Mouse (Mus musculus): ENCODE measurements around the gene Tmem117.

The Tmem117 gene

GRCm38 (mm10) chr15:95028862-95029486 lies 399.9 kb downstream of the Tmem117 start:
- no peak for DNase-seq (ENCODE audit: low spot score)

GRCm38 (mm10) chr15:95029487-95029875 lies 400.4 kb downstream of the Tmem117 start:
- DNase-seq (ENCODE audit: low spot score) = no peak

- no peak for DNase-seq (ENCODE audit: low spot score)
Measured at GRCm38 (mm10) chr15:95042437-95042836, 413.4 kb downstream of the Tmem117 start.

- no peak for DNase-seq (ENCODE audit: low spot score)
Measured at GRCm38 (mm10) chr15:95044011-95044410, 415.0 kb downstream of the Tmem117 start.

GRCm38 (mm10) chr15:95047486-95047885 lies 418.5 kb downstream of the Tmem117 start:
- no peak for DNase-seq (ENCODE audit: low spot score)

- no peak for DNase-seq (ENCODE audit: low spot score)
Measured at GRCm38 (mm10) chr15:95049171-95049729, 420.2 kb downstream of the Tmem117 start.

GRCm38 (mm10) chr15:95055081-95055650 lies 426.1 kb downstream of the Tmem117 start:
- no peak for DNase-seq (ENCODE audit: low spot score)

- DNase-seq (ENCODE audit: low spot score) = no peak
Measured at GRCm38 (mm10) chr15:95068023-95068422, 439.0 kb downstream of the Tmem117 start.

- no peak for DNase-seq (ENCODE audit: low spot score)
Measured at GRCm38 (mm10) chr15:95068799-95069198, 439.8 kb downstream of the Tmem117 start.

GRCm38 (mm10) chr15:95070881-95071280 lies 441.8 kb downstream of the Tmem117 start:
- DNase-seq (ENCODE audit: low spot score) = no peak

GRCm38 (mm10) chr15:95075356-95075755 lies 446.3 kb downstream of the Tmem117 start:
- no peak for DNase-seq (ENCODE audit: low spot score)

GRCm38 (mm10) chr15:95081654-95082053 lies 452.6 kb downstream of the Tmem117 start:
- DNase-seq (ENCODE audit: low spot score) = no peak

GRCm38 (mm10) chr15:95085962-95086361 lies 456.9 kb downstream of the Tmem117 start:
- DNase-seq (ENCODE audit: low spot score) = no peak

- no peak for DNase-seq (ENCODE audit: low spot score)
Measured at GRCm38 (mm10) chr15:95100133-95100532, 471.1 kb downstream of the Tmem117 start.

GRCm38 (mm10) chr15:95101522-95101921 lies 472.5 kb downstream of the Tmem117 start:
- DNase-seq (ENCODE audit: low spot score) = no peak

GRCm38 (mm10) chr15:95107246-95107809 lies 478.3 kb downstream of the Tmem117 start:
- no peak for DNase-seq (ENCODE audit: low spot score)

- DNase-seq (ENCODE audit: low spot score) = no peak
Measured at GRCm38 (mm10) chr15:95108626-95109025, 479.6 kb downstream of the Tmem117 start.

GRCm38 (mm10) chr15:95131401-95131800 lies 502.4 kb downstream of the Tmem117 start:
- DNase-seq (ENCODE audit: low spot score) = no peak

- DNase-seq (ENCODE audit: low spot score) = no peak
Measured at GRCm38 (mm10) chr15:95135926-95136609, 507.0 kb downstream of the Tmem117 start.

- no peak for DNase-seq (ENCODE audit: low spot score)
Measured at GRCm38 (mm10) chr15:95137018-95137810, 508.2 kb downstream of the Tmem117 start.

- DNase-seq (ENCODE audit: low spot score) = no peak
Measured at GRCm38 (mm10) chr15:95138709-95139409, 509.8 kb downstream of the Tmem117 start.
